Mouse (Mus musculus) CH12.LX (cell line): ENCODE measurements around the gene Dcst2. TPM values are rescaled to one million over a fixed set of nuclear protein-coding genes. Genes with fewer than 3 reads are reported as not detected.
A peak's percentile ranks its signal among the peaks of the same experiment; 100 is the strongest.

Source experiments
- DNase-seq: peaks from one replicate; pipeline ENCODE4 v3.0.0-alpha.2; 2013; ENCODE audit errors: extremely low read depth
- H3K27ac ChIP-seq: 2 replicates; pipeline ENCODE4 v1.5.1; 2012; ENCODE audit warnings: low read depth, mild to moderate bottlenecking, control low read depth, moderate library complexity; ENCODE audit not compliant: insufficient read depth
- H3K27me3 ChIP-seq: replicated peaks from 2 replicates; pipeline ENCODE3; 2012; ENCODE audit warnings: inconsistent platforms
- H3K36me3 ChIP-seq, 2 experiments: replicated peaks in 1 of 2; 2 replicates each; pipeline versions ENCODE3 to v1.6.1; 2012; ENCODE audit warnings: inconsistent platforms in 1 of 2, low read length in 1 of 2, mild to moderate bottlenecking in 1 of 2, mixed read lengths in 1 of 2, moderate library complexity in 1 of 2; ENCODE audit not compliant: control insufficient read depth in 1 of 2, insufficient read depth in 1 of 2
- H3K4me1 ChIP-seq, 2 experiments: 2 replicates each; pipeline ENCODE4 v1.6.1; 2012; ENCODE audit warnings: inconsistent platforms in 1 of 2, moderate library complexity in 1 of 2; ENCODE audit not compliant: insufficient read depth in 2 of 2, control insufficient read depth in 1 of 2
- H3K4me2 ChIP-seq: 2 replicates; pipeline ENCODE4 v1.6.1; 2012; ENCODE audit warnings: low read depth, mild to moderate bottlenecking, control low read depth; ENCODE audit not compliant: poor library complexity, insufficient read depth, severe bottlenecking
- H3K4me3 ChIP-seq, 3 experiments: fragments of 150-350 bp in 1 of 3; sonication (generic) in 1 of 3; replicated peaks in 1 of 3; 2 replicates each; pipeline versions ENCODE3 to v1.5.1; 2011 to 2012; ENCODE audit warnings: low read depth in 2 of 3, low read length in 2 of 3, mild to moderate bottlenecking in 2 of 3, moderate library complexity in 2 of 3, control low read depth in 1 of 3, improper control_type of control experiment in 1 of 3, inconsistent platforms in 1 of 3, mixed read lengths in 1 of 3; ENCODE audit not compliant: poor library complexity in 1 of 3
- H3K79me2 ChIP-seq: replicated peaks from 2 replicates; pipeline ENCODE4 v1.6.1; 2012; ENCODE audit warnings: mild to moderate bottlenecking, moderate library complexity; ENCODE audit not compliant: control insufficient read depth, poor library complexity, insufficient read depth, severe bottlenecking; ENCODE audit errors: extremely low read depth
- H3K9ac ChIP-seq: 2 replicates; pipeline ENCODE4 v1.6.1; 2012; ENCODE audit warnings: low read depth, mild to moderate bottlenecking, control low read depth, moderate library complexity; ENCODE audit not compliant: insufficient read depth
- H3K9me3 ChIP-seq: replicated peaks from 2 replicates; pipeline ENCODE3; 2012; ENCODE audit warnings: low read length, inconsistent platforms, mixed read lengths
- CHD1 ChIP-seq: IDR thresholded peaks from 2 replicates; pipeline ENCODE4 v1.6.1; 2012; ENCODE audit warnings: low read depth, low read length, improper control_type of control experiment, inconsistent platforms
- CHD2 ChIP-seq: IDR thresholded peaks from 2 replicates; pipeline ENCODE4 v1.6.1; 2011; ENCODE audit warnings: low read length, improper control_type of control experiment
- CTCF ChIP-seq, 2 experiments: IDR thresholded peaks in 1 of 2; conservative IDR thresholded peaks in 1 of 2; 2 replicates each; pipeline ENCODE4 v1.5.1; 2011 to 2012; ENCODE audit warnings: low read depth in 2 of 2, low read length in 2 of 2, improper control_type of control experiment in 1 of 2, inconsistent platforms in 1 of 2, mild to moderate bottlenecking in 1 of 2, moderate library complexity in 1 of 2
- E2F4 ChIP-seq: IDR thresholded peaks from 2 replicates; pipeline ENCODE4 v1.6.1; 2011; ENCODE audit warnings: low read depth, low read length, improper control_type of control experiment; ENCODE audit not compliant: insufficient replicate concordance
- ELF1 ChIP-seq: IDR thresholded peaks from 2 replicates; pipeline ENCODE4 v1.6.1; 2014; ENCODE audit warnings: low read depth, mild to moderate bottlenecking, inconsistent platforms, low read length, improper control_type of control experiment
- EP300 ChIP-seq: IDR thresholded peaks from 2 replicates; pipeline ENCODE4 v1.6.1; 2011; ENCODE audit warnings: low read length, improper control_type of control experiment
- ETS1 ChIP-seq: conservative IDR thresholded peaks from 2 replicates; pipeline ENCODE4 v1.6.1; 2012; ENCODE audit warnings: low read depth, mild to moderate bottlenecking, inconsistent platforms, low read length, improper control_type of control experiment, moderate library complexity
- GABPA ChIP-seq: IDR thresholded peaks from 2 replicates; pipeline ENCODE4 v1.6.1; 2012; ENCODE audit warnings: low read depth, low read length, improper control_type of control experiment, inconsistent platforms; ENCODE audit not compliant: insufficient replicate concordance
- HCFC1 ChIP-seq: IDR thresholded peaks from 2 replicates; pipeline ENCODE4 v1.6.1; 2012; ENCODE audit warnings: low read depth, mild to moderate bottlenecking, inconsistent platforms, low read length, improper control_type of control experiment
- KAT2A ChIP-seq: IDR thresholded peaks from 2 replicates; pipeline ENCODE4 v1.6.1; 2012; ENCODE audit warnings: low read length, improper control_type of control experiment, inconsistent platforms; ENCODE audit not compliant: insufficient replicate concordance
- MAFK ChIP-seq: IDR thresholded peaks from 2 replicates; pipeline ENCODE4 v1.6.1; 2011; ENCODE audit warnings: low read length, improper control_type of control experiment; ENCODE audit not compliant: insufficient replicate concordance
- MAX ChIP-seq: IDR thresholded peaks from 2 replicates; pipeline ENCODE4 v1.6.1; 2011; ENCODE audit warnings: low read length, improper control_type of control experiment
- MAZ ChIP-seq: IDR thresholded peaks from 2 replicates; pipeline ENCODE4 v1.6.1; 2012; ENCODE audit warnings: low read depth, mild to moderate bottlenecking, inconsistent platforms, low read length, improper control_type of control experiment, moderate library complexity
- MEF2A ChIP-seq: IDR thresholded peaks from 2 replicates; pipeline ENCODE4 v1.6.1; 2014; ENCODE audit warnings: low read depth, mild to moderate bottlenecking, inconsistent platforms, low read length, improper control_type of control experiment, borderline replicate concordance
- MXI1 ChIP-seq: IDR thresholded peaks from 2 replicates; pipeline ENCODE4 v1.6.1; 2011; ENCODE audit warnings: mild to moderate bottlenecking, low read depth, low read length, improper control_type of control experiment
- MYC ChIP-seq: IDR thresholded peaks from 2 replicates; pipeline ENCODE4 v1.6.1; 2011; ENCODE audit warnings: low read depth, mild to moderate bottlenecking, improper control_type of control experiment, low read length
- NELFE ChIP-seq: IDR thresholded peaks from 2 replicates; pipeline ENCODE4 v1.6.1; 2011; ENCODE audit warnings: low read depth, low read length, improper control_type of control experiment
- NRF1 ChIP-seq: IDR thresholded peaks from 2 replicates; pipeline ENCODE4 v1.6.1; 2014; ENCODE audit warnings: low read depth, mild to moderate bottlenecking, inconsistent platforms, low read length, improper control_type of control experiment, moderate library complexity
- PAX5 ChIP-seq: IDR thresholded peaks from 2 replicates; pipeline ENCODE4 v1.6.1; 2012; ENCODE audit warnings: low read length, inconsistent platforms, mixed read lengths
- POLR2A ChIP-seq: IDR thresholded peaks from 2 replicates; pipeline ENCODE4 v1.6.1; 2011; ENCODE audit warnings: low read depth, mild to moderate bottlenecking, improper control_type of control experiment, low read length
- POLR2AphosphoS2 ChIP-seq: IDR thresholded peaks from 2 replicates; pipeline ENCODE4 v1.6.1; 2011; ENCODE audit warnings: low read depth, low read length, improper control_type of control experiment
- RCOR1 ChIP-seq: conservative IDR thresholded peaks from 2 replicates; pipeline ENCODE4 v1.6.1; 2012; ENCODE audit warnings: low read depth, mild to moderate bottlenecking, inconsistent platforms, low read length, improper control_type of control experiment
- SIN3A ChIP-seq: IDR thresholded peaks from 2 replicates; pipeline ENCODE4 v1.6.1; 2012; ENCODE audit warnings: low read length, improper control_type of control experiment, inconsistent platforms
- SMC3 ChIP-seq: IDR thresholded peaks from 2 replicates; pipeline ENCODE4 v1.6.1; 2011; ENCODE audit warnings: low read depth, low read length, improper control_type of control experiment
- TCF12 ChIP-seq: IDR thresholded peaks from 2 replicates; pipeline ENCODE4 v1.6.1; 2014; ENCODE audit warnings: low read depth, mild to moderate bottlenecking, inconsistent platforms, low read length, improper control_type of control experiment
- UBTF ChIP-seq: IDR thresholded peaks from 2 replicates; pipeline ENCODE4 v1.6.1; 2012; ENCODE audit warnings: low read depth, mild to moderate bottlenecking, inconsistent platforms, low read length, improper control_type of control experiment, moderate library complexity
- USF1 ChIP-seq: IDR thresholded peaks from 2 replicates; pipeline ENCODE4 v1.6.1; 2014; ENCODE audit warnings: low read depth, mild to moderate bottlenecking, inconsistent platforms, low read length, improper control_type of control experiment
- ZC3H11A ChIP-seq: IDR thresholded peaks from 2 replicates; pipeline ENCODE4 v1.6.1; 2012; ENCODE audit warnings: low read depth, mild to moderate bottlenecking, inconsistent platforms, low read length, improper control_type of control experiment
- ZKSCAN1 ChIP-seq: IDR thresholded peaks from 2 replicates; pipeline ENCODE4 v1.6.1; 2012; ENCODE audit warnings: low read depth, inconsistent platforms, low read length, improper control_type of control experiment, borderline replicate concordance
- ZMIZ1 ChIP-seq: IDR thresholded peaks from 2 replicates; pipeline ENCODE4 v1.6.1; 2012; ENCODE audit warnings: low read depth, mild to moderate bottlenecking, inconsistent platforms, low read length, improper control_type of control experiment
- ZNF384 ChIP-seq: IDR thresholded peaks from 2 replicates; pipeline ENCODE4 v1.6.1; 2012; ENCODE audit warnings: low read depth, low read length, improper control_type of control experiment, inconsistent platforms
- dilution Hi-C: fragments of 300-500 bp; cut with MboI; formaldehyde crosslinking; loops from 2 replicates; pipeline ENCODE4 v1.14.3; 2020; ENCODE audit warnings: low sequenced_read_pairs; ENCODE audit not compliant: extremely low pct_unique_long_range_greater_than_20kb, extremely low pct_ligation_motif_present
- in situ Hi-C: fragments of 300-500 bp; cut with MboI; formaldehyde crosslinking; loops from 3 replicates; pipeline ENCODE4 v1.14.3; 2019; ENCODE audit warnings: low sequenced_read_pairs, low pct_ligation_motif_present, low pct_unique_long_range_greater_than_20kb, mixed read lengths
- polyA plus RNA-seq: library from polyadenylated mRNA; unstranded; fragments of >175 nt; gene quantifications from 2 replicates; pipeline ENCODE4 v1.2.1, GENCODE M21; 2012; ENCODE audit warnings: low read depth; ENCODE audit not compliant: insufficient read length
- total RNA-seq, 2 experiments: library from RNA; depleted of rRNA; stranded (reverse); fragments of 300-350 nt in 1 of 2; fragments of >200 nt in 1 of 2; gene quantifications; 2 replicates each; pipeline ENCODE4 v1.2.3; 2012 to 2014

The Dcst2 gene
- total and polyA plus RNA-seq, 3 experiments: 0.10 TPM; not detected in 2

GRCm38 (mm10) chr3:89392871-89393311 lies 31.1 kb downstream of the Dcst2 start:
- H3K9me3 ChIP-seq: no peaks in the 10 kb centered on the region
- H3K4me3 ChIP-seq: peak overlapping the region; percentile 62 to 86 (median 85)
- H3K4me1 ChIP-seq: peaks cover 6 to 49% of the 10 kb centered on the region in 2 experiments
- no peak for DNase-seq
- H3K4me2 ChIP-seq: peak overlapping the region; percentile 38
- peak overlapping the region; percentile 99 for H3K27ac ChIP-seq
- no peaks in the 10 kb centered on the region for H3K27me3 ChIP-seq
- in situ Hi-C loops (no loop called here), dilution Hi-C loops (no loop called here)
- no peak for TF ChIP-seq PAX5
- TF ChIP-seq NRF1: no peak
- TF ChIP-seq TCF12: 0 out of 2 replicates have a peak, but pooled peaks have one; percentile 4
- peak; percentile 27; the same call in 1 of the 2 replicates for TF ChIP-seq ZMIZ1
- no peak for TF ChIP-seq RCOR1
- no peak for TF ChIP-seq ZNF384
- TF ChIP-seq NELFE: 0 out of 2 replicates have a peak, but pooled peaks have one; percentile 23
- no peak for TF ChIP-seq KAT2A
- no peak for TF ChIP-seq MAZ
- peaks cover 13% of the 10 kb centered on the region; the same call in 1 of the 2 replicates for H3K79me2 ChIP-seq
- peaks cover 0 to 6% of the 10 kb centered on the region in 2 experiments for H3K36me3 ChIP-seq
- H3K9ac ChIP-seq: peak overlapping the region; percentile 97

- Histone ChIP-seq H3K4me2 (peak overlapping the region; percentile 94), H3K36me3 (peaks cover 0 to 6% of the 10 kb centered on the region in 2 experiments), H3K27ac (peak overlapping the region; percentile 96), H3K4me3 (peak overlapping the region; percentile 54 to 81 (median 71)), H3K79me2 (peaks cover 9% of the 10 kb centered on the region; the same call in 1 of the 2 replicates), H3K27me3 (no peaks in the 10 kb centered on the region), H3K9me3 (no peaks in the 10 kb centered on the region), H3K9ac (peak overlapping the region; percentile 55), H3K4me1 (peaks cover under 1 to 46% of the 10 kb centered on the region in 2 experiments; a peak in 3 of 4 replicates)
- DNase-seq: peak; percentile 96
- dilution Hi-C loops: no loop called here
- in situ Hi-C loops: no loop called here
- TF ChIP-seq ZNF384: no peak
- TF ChIP-seq CHD2: peak; percentile 68; the same call in 1 of the 2 replicates
- TF ChIP-seq NRF1: peak; percentile 29; the same call in 1 of the 2 replicates
- TF ChIP-seq PAX5: no peak
- TF ChIP-seq E2F4: no peak
- peak; percentile 31; the same call in 1 of the 2 replicates for TF ChIP-seq NELFE
- no peak for TF ChIP-seq GABPA
- no peak for TF ChIP-seq RCOR1
- 0 out of 2 replicates have a peak, but pooled peaks have one; percentile 8 for TF ChIP-seq MAX
- 0 out of 2 replicates have a peak, but pooled peaks have one; percentile 44 for TF ChIP-seq HCFC1
- TF ChIP-seq ZC3H11A: no peak
- 0 out of 2 replicates have a peak, but pooled peaks have one; percentile 32 for TF ChIP-seq MEF2A
- no peak for TF ChIP-seq UBTF
- no peak for TF ChIP-seq CTCF (conservative IDR thresholded peaks at IDR 0.05 in 1 of 2, IDR thresholded peaks at IDR 0.05 in 1 of 2; ENCODE audit: low read depth in 2 of 2, low read length in 2 of 2)
- TF ChIP-seq USF1: no peak
- TF ChIP-seq SIN3A: peak; percentile 61
- TF ChIP-seq ZKSCAN1: no peak
- no peak for TF ChIP-seq MAFK
- TF ChIP-seq MXI1: 0 out of 2 replicates have a peak, but pooled peaks have one; percentile 32
- no peak for TF ChIP-seq CHD1
- TF ChIP-seq SMC3: no peak; the same call in 1 of the 2 replicates
- TF ChIP-seq POLR2A: peak; percentile 75
- no peak for TF ChIP-seq ETS1
- TF ChIP-seq MYC: no peak
- TF ChIP-seq POLR2AphosphoS2: no peak
- peak; percentile 33; the same call in 1 of the 2 replicates for TF ChIP-seq ZMIZ1
- no peak for TF ChIP-seq KAT2A
- no peak for TF ChIP-seq EP300
- peak; percentile 39 for TF ChIP-seq ELF1
Measured at GRCm38 (mm10) chr3:89393605-89394004, 31.8 kb downstream of the Dcst2 start.
